Mouse (Mus musculus) frontal cortex, adult (tissue): ENCODE data around the gene Crebl2.

Experiments used
- ATAC-seq: cut with Nextera tagmentation; 2 replicates; pipeline ENCODE4 v1.9.2; 2017; ENCODE audit warnings: mild to moderate bottlenecking, moderate library complexity, mixed read lengths; ENCODE audit not compliant: low TSS enrichment

Gene Crebl2

DNA sequence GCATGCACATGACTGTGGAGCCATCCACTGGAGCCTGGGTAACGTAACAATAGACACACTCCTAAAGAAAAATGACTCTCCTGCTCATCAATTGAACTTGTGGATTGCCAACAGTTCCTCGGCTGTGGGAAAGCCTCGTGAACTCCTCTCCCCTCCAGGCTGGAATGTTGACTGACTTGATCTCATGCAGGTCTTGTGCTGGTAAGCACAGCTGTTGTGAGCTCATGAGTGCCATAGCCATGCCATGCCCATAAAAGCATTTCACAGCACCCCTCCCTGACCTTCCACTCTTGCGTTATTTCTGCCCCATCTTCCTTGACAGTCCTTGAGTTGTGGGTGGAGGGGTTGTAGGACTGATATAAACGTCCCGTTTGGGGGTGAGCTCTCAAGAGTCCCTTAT lies 9.5 kb upstream of the Crebl2 start:
- ATAC-seq = no peak

DNA sequence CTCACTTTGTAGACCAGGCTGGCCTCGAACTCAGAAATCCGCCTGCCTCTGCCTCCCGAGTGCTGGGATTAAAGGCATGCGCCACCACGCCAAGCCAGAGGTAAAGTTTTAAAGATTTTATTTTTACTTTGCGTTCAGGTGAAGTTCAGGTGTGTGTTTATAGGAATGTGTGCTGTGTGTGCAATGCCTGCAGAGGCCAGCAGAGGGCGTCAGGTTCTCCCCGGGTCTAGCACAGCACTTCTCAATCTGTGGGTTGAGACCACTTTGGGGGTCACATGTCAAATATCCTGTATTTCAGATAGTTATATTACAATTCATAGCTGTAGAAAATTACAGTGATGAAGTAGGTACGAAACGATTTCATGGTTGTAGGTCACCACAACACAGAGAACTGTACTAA lies 7.1 kb upstream of the Crebl2 start:
- no peak for ATAC-seq

DNA sequence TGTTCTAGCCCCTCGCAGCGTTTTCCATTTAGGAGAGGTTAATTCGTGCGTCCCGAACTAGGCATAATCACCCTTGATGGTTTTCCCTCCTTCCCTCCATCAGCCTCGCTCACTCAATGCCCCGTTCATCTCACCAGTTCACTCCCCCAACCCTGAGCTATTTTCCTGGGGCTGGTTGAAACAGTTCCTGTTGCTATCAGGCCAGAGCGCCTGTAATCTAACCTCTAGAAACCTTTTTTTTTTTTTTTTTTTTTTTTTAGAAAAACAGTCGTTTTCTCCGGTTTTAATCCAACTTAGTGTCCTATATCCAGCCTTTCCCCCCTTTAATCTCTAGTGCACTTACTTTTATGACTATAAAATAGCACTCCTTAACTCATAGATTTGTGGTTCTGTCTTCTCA lies 822 bp downstream of the Crebl2 start:
- no peak for ATAC-seq

DNA sequence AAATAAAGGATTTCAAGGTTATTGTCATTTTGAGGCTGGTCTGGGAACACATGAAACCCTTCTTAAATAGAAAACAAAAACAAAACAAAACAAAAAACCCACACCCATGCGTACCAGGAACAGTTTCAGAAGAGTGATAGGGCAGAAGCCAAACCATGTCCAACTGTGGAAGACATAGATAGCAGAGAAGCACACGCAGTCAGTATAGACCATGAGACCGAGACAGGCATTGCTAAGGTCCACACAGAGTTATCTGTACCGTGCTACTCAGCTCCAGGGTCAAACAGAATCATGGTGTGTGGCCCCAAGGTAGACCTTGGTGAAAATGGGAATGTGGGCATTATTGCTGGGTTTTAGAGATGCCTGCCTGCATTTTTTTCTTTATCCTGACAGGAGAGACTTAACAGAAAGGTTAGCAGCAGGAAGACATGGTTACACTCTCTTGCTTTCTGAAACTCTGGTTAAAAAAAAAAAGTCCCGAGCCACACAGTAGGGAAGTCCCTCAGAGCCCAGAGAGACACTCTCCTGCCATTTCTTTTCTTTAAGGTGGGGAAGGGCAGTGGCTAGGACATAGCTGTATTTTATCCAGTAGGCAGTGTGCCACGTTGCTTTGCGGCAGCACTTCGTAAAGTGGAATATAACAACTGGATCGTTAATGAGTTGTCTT lies 4.8 kb downstream of the Crebl2 start:
- ATAC-seq = no peak

DNA sequence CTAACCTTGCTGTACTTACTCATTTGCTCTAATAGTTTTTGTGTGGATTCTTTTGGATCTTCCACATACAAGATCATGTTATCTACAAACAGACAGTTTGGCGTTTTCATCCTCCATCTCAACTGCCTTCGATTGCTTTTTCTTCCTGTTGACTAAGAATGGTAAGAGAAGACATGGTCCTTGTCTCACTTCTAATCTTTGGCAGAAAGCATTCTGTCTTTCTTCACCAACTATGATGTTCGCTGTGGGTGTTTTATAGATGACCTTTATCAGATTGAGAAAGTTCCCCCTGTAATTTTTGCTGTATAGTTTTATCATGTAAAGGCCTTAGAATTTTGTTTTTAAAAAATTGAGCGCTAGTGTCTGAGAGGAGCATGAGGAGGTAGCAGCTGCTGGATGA lies 8.2 kb downstream of the Crebl2 start:
- ATAC-seq = no peak

DNA sequence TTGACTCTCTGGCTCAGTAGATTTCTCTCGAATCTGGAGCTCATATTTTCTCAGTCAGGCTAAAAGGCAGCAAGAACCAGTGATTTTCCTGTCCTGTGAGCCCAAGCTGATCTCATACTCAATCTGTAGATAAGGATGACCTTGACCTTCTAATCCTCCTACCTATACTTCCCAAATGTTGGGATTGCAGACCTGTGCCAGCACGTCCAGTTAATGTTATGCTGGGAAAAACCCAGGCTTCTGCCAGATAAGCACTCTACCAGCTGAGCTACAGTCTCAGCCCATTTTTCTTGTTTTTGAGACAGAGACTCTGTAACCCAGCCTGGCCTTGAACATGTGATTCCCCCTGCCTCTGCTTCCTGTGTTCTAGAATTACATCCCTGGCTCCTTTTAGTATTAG lies 10.4 kb downstream of the Crebl2 start:
- ATAC-seq = no peak

DNA sequence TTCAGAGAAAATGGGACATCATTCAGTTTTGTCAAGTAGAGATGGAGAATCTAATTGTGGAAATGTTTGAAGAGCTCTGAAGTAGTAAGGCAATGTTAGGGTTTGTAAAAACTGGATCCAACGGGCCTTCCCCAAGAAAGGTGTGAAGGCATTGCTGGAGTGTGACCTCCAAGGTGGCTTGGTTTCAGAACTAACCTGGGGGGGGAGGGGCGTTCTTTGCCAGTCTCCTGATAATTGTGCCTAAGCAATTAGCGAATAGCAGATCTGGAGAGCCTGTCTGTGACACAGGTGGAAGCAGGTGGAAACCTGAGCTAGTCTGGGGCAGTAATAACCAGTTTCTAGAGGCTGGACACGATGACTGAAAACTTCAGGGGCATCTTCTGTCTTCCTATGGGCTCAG lies 15.8 kb downstream of the Crebl2 start:
- ATAC-seq = no peak

DNA sequence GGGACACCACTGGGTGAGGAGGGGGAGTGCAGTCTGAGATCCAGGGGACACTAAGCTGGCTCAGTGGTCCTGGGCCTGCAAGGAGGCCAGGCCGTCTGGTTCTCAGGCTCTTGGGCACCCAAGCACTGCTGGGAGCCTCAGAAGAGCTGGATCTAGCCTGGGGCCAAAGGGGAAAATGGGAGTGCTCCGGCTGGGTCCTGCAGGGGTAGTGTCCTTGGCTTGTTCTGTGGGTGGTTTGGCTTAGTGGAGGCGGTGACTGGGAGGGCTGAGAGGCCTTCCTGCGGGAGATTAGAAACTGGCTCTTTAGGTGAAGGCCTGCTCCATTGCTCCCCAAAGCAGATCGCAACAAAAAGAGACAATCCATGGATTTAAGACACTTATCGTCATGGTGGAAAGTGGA lies 16.4 kb downstream of the Crebl2 start:
- no peak for ATAC-seq

DNA sequence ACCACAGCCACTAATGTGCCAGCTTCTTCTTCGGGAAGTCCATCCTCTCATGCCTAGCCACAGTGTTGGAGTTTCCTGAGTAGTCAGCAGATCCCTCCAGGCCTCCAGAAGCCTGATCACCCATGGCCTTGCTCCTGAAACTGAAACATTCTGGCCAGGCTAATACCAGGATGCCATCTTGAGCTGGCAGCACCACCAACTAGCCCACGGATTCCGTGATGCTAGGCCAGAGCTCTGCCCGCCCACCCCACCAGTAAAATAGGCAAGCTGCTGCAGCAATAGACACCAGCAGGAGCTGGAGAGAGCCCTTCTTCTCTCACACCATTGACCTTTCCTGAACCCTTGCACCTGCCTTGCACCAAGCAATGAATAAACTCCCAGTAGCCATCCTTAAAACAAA lies 17.6 kb downstream of the Crebl2 start:
- ATAC-seq = peak; percentile 73

DNA sequence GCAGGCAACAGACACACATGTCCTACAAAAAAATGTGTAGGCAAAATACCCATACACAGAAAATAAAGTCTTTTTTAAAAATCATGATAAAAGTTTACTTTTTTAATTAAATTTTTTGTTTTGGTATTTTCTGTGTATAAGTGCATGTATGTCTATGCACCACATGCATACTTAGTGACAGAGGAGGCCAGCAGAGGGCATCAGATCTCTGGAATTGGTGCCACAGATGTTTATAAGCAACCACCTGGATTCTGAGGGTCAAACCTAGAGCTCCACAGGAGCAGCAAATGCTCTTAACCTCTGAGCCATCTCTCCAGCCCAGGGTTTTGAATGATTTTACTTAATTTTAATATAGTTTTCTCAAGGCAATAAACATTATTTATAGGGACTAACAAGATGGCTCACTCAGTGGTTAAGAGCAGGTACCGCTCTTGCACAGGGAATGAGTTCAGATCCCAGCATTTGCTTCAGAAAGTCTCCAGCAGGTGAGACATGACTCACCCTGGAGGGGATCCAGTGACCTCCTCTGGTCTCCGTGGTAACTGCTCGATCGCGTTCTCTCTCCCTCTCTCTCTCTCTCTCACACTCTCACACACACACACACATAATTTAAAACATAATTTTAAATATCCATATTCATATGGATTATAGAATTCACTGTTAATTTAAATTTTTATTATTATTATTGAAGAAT lies 18.4 kb downstream of the Crebl2 start:
- ATAC-seq = no peak

DNA sequence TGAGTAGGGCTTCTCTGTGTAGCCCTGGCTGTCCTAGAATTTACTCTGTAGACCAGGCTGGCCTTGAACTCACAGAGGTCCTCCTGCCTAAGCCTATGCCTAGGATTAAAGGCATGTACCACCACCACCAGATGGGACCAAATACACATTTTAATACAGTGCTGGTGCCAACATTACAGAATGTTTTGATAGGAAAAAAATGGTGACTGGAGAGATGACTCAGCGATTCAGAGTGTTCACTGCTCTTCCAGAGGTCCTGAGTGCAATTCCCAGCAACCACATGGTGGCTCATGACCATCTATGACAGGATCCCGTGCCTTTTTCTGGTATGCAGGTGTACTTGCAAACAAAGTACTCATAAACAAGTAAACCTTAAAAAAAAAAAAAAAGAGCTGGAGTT lies 19.5 kb downstream of the Crebl2 start:
- no peak for ATAC-seq

DNA sequence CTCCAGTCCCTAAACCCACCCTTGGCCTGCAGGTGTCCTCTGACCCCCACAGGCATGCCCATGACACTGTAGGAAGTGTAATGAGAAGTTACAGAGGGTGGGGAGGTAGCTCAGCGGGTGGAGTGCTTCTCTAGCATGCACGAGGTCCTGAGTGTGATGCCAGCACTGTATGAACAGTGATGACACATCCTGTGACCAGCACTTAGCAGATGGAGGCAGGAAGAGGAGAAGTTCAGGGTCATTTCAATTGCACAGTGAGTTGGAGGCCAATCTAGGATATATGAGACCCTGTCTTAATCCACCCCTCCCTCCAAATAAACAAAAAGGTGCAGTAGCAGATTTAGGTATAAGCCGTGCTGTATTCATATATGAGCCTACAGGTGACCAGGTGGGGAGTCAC lies 20.0 kb downstream of the Crebl2 start:
- no peak for ATAC-seq

DNA sequence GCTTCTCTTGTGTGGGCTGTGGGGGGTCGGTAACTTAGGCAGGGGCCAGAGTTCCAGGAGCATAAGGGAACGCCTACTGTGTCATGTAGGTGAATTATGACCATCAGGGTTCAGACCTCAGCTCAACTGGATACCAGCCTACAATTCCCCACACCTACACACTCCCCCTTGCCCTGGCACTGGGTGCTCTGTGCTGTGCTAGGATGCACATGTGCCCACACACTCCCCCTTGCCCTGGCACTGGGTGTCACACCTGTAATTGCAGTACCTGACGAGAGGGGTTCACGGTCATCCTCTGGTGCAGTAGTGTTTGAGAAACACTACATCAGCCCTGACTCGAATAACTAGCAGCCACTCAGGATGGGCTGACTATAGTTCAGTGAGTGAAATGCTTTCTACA lies 24.8 kb downstream of the Crebl2 start:
- no peak for ATAC-seq

DNA sequence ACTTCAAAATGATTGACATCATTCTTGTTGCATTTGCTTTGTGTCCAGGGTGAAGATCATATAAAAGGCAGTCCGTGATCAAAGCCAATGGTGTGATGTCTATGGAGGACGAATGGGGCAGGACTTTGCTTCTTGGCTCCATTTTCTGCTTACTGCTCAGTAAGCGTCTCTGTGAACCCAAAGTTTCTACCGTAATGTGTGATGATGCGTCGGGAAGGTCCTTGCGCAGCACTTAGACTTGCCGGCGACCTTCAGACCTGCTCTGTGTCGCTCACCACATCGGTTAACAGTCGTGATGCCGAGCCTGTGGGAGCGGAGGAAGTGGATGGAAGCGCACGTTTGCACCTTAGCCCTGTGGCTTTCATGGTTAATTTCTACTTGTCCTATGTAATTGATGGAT lies 26.0 kb downstream of the Crebl2 start:
- no peak for ATAC-seq

DNA sequence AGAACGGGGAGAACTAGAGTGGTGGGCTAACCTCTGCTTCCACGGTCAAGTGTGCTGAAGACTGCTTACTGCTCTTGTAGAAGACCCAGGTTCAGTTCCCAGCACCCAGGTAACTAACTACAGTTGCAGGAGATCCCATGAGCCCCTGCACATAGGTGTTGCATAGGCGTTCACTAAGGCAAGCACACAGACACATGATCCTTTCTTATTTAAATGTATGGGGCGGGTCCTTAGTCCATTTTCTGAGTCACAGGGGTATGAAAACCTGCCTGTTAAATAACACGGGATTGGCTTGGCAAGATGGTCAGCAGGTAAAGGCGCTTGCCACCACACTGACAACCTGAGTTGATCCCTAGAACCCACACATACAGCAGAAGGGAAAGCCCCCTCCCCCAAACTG lies 29.1 kb downstream of the Crebl2 start:
- no peak for ATAC-seq

DNA sequence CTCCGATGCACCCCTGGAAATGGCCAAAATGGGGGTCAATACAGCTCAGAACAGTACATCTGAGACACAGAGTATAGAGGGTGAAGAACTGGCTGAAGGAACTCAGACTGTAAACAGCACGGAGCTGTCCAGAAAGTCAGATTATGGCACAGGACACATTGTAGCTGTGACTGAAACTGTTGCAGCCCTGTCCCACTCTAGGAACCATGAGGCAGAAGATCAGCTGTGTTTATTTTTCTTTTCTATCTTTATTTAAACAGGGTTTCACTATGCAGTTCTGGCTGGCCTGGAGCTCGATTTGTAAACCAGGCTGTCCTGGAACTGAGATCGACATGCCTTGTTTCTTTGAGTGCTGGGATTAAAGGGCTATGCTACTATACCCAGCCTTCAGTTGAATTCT lies 30.3 kb downstream of the Crebl2 start:
- no peak for ATAC-seq

DNA sequence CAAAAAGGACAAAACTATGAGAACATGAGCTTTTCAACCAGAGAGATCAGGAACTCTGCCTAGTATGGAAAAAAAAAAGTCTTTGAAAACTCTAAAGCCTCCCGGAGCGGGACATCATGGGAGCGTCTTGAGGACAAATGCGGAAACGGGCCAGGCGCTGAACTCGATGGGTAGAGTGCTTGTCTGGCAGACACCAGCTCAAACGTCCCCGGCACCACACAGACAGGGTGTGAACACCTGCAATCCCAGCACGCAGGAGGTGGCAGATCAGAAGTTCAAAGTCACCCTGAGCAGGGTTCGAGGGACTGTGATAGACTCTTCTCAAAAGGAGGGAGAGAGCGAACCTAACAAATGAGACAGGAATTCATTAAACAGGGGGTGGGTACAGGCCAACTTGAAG lies 31.4 kb downstream of the Crebl2 start:
- ATAC-seq = no peak

DNA sequence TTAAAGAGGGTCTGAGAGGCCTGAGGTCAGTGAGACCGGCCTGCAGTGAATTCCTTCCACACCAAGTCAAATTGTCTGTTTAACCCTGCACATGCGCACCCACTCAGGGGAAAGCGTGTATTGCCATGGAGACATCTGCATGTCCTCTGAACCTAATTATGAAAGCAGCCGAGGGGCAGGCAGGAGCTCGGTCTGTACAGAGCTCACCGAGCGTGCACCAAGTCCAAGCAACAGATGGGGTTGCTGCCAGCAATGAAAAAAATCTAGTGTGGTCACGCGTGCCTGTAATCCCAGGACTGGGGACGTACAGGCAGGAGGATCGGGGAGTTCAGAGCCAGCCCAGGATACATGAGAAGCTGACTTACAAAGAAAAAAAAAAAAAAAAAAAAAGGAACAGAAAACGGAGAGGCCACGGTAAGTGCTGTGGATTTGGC lies 32.7 kb downstream of the Crebl2 start:
- peak; percentile 26 for ATAC-seq

DNA sequence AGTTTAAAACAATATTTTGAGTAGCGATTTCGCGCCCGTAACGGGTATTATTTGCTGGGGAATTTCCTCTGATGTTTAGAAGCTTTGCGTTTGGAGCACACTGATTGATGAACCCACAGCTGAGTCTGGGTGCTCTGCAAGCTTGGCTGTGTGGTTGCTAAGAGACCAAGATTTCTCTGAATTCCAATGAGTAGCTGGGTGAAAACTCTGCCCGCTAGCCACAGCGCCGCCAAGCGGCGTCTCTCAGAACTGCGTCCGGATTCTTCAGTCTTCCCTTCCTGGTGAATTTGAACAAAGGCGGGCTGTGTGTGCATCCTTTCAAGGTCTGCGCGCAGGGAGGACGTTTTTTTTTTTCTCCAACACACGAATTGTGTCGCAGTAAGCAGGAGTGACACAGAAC lies 33.2 kb downstream of the Crebl2 start:
- peak; percentile 98 for ATAC-seq

DNA sequence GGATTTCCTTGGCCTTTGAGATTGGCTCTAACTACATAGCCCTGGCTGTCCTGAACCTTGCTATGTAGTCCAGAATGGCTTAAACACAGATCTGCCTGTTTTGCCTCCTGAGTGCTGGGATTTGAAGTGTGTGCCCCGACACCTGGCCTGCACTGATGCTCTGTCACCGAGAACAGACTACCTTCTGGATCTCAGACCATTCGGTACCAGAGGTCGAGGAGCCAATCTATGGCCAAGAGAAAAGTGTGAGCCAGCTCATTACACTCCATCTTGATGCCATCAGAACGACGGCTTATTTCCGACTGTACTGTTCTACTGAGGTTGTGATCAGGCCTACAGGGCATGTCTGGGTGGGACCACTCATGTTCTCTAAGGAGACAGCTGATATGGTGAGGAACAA lies 36.2 kb downstream of the Crebl2 start:
- no peak for ATAC-seq

DNA sequence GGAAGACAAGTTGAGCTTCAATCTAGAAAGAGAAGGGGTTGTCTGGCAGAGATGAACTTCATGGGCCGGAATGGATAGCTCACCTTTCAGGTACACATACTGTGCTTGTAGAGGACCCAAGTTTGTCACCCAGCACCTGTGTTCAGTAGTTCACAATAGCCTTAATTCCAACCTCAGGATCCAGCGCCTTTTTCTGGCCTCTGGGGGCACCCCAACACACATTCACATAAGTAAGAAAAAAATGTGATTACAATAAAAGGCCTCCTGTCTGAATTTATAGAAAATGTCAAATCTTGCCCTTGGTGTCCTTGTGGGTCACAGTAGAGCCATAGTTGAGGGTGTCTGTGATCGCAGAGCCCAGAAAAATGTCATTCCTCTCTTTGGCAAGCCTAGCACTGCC lies 37.4 kb downstream of the Crebl2 start:
- no peak for ATAC-seq

DNA sequence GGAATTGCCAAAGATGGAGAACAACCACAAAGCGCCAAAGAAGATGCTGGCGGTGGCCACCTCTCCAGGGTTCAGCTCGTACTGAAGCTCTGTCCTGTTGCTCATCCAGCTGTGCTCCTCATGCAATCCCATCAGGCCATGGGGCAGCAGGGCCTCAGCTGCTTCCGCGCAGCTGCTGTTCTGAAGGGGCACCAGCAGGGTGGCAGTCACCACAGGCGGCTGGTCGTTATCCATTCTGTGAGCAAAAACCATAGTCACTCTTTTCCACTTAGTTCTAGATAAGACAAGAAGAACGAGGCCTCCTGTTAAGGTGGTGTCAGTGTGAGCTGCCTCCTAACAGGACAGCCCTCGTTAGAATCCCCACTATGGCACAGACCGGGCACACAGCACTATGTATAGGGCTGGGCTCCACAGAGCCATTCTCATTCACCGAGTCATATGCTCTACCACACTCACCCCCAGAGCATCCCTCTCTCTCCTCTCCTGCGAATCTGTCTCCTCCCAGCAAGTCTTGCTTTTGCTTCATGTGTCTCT lies 40.3 kb downstream of the Crebl2 start:
- peak; percentile 63 for ATAC-seq

DNA sequence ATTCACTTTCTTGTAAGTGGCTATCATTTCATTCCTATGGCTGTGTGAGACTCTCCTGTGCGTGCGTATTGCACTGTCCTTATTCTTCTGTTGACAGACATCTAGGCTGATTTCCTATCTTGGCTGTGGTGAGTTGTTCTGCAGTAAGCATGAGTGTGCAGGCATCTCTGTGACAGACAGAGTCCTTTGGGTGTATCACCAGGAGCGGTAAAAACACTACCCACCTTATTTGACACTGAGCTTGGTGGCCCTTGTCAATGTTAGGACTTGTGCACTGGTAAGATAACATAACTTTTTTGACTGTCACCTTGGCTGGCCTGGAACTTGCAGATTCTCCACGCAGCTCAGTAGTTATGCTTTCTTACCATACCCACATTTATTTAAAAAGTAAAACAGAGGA lies 40.9 kb downstream of the Crebl2 start:
- peak; percentile 24; the same call in 1 of the 2 replicates for ATAC-seq

DNA sequence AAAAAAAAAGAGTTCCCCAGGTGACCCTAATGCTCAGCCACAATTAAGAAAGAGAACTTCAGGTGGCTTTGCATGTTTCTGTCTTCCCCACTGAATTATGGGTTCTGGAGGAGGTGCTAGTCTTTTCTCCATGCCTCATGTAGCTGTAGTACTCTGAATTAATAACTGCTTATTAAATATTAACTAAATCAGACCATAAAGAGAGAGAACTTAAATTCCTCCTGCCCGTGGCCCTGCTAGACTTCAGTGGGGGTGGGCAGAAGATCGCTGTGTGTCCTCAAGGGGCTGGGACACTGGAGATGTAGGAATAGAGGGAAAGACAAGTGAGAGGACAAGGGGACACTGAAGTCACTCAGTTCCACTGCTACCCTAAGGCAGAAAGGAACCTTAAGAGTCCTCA lies 42.3 kb downstream of the Crebl2 start:
- no peak for ATAC-seq
